Mouse (Mus musculus) forebrain, embryonic 10.5 days (tissue): ENCODE results near the gene Gsn. TPM values are rescaled to one million over a fixed set of nuclear protein-coding genes. Genes with fewer than 3 reads are reported as not detected.

Experiments used
- DNase-seq: peaks from one replicate; pipeline ENCODE4 v3.0.0-alpha.2; 2017; ENCODE audit warnings: low spot score; ENCODE audit errors: extremely low spot score
- H3K27ac ChIP-seq: fragments of 300-500 bp; sonication (generic); 2 replicates; pipeline ENCODE4 v1.5.1; 2016; ENCODE audit warnings: mild to moderate bottlenecking
- H3K27me3 ChIP-seq: fragments of 300-500 bp; sonication (generic); 2 replicates; pipeline ENCODE4 v1.6.1; 2016; ENCODE audit warnings: mild to moderate bottlenecking; ENCODE audit not compliant: poor library complexity, severe bottlenecking
- H3K36me3 ChIP-seq: fragments of 300-500 bp; sonication (generic); replicated peaks from 2 replicates; pipeline ENCODE4 v1.6.1; 2016; ENCODE audit warnings: mild to moderate bottlenecking, moderate library complexity
- H3K4me1 ChIP-seq: fragments of 300-500 bp; sonication (generic); 2 replicates; pipeline ENCODE4 v1.6.1; 2016
- H3K4me3 ChIP-seq: fragments of 300-500 bp; sonication (generic); 2 replicates; pipeline ENCODE4 v1.5.1; 2016; ENCODE audit warnings: mild to moderate bottlenecking, moderate library complexity
- H3K9me3 ChIP-seq: fragments of 300-500 bp; sonication (generic); 2 replicates; pipeline ENCODE4 v1.6.1; 2016; ENCODE audit warnings: mild to moderate bottlenecking, moderate library complexity
- WGBS: fragments of 180-500 bp; shearing (Covaris S2); methylation state at CpG from one replicate; pipeline ENCODE4 v1.1.7; 2016; 5-methylcytosine and 5-hydroxymethylcytosine counted together
- polyA plus RNA-seq: library from polyadenylated mRNA; unstranded; fragments of >200 nt; fragmentation: Nextera tagmentation; extraction: Ambion mirVana; gene quantifications from 2 replicates; pipeline ENCODE4 v1.2.1, GENCODE M21; 2016

The Gsn gene
- polyA plus RNA-seq, 1 experiment from 2014 or later: 15.5 TPM

DNA sequence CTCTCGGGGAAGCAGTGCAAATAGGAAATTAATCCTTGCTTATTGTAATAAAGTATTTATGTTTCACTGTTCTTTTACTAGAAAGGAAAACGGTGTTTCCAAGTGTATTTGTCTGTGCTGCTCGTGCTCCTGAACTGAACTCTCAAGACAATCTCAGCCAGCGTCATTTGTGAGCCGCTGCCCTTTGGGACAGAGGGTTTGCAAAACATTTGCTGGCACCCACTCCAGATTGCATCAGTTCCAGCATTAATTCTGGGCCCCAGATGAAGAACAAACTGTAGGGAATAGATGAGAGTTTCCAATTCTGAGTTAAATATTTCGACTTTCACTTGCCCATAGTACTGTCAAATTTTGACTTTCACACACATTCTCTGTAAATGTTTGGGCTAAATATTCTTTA, 82.5 kb downstream of the Gsn start:
- H3K36me3 ChIP-seq: no peaks in the 10 kb centered on the region
- H3K4me3 ChIP-seq: no peak overlapping the region
- peaks cover 22% of the 10 kb centered on the region for H3K27me3 ChIP-seq
- no peak overlapping the region for H3K27ac ChIP-seq
- no peak for DNase-seq
- H3K9me3 ChIP-seq: no peaks in the 10 kb centered on the region
- peaks cover 25% of the 10 kb centered on the region for H3K4me1 ChIP-seq
- WGBS: 89% methylated on average over 6 of the region's 6 CpGs

GRCm38 (mm10) chr2:35342605-35343004, 86.4 kb downstream of the Gsn start:
- H3K4me1 ChIP-seq: peaks cover 1% of the 10 kb centered on the region; the same call in 1 of the 2 replicates
- H3K27me3 ChIP-seq: no peaks in the 10 kb centered on the region
- no peak overlapping the region for H3K27ac ChIP-seq
- WGBS: 89% methylated on average over 3 of the region's 3 CpGs
- H3K9me3 ChIP-seq: no peaks in the 10 kb centered on the region
- no peak overlapping the region for H3K4me3 ChIP-seq
- no peak for DNase-seq
- H3K36me3 ChIP-seq: no peaks in the 10 kb centered on the region

- Histone ChIP-seq H3K4me1 (no peaks in the 10 kb centered on the region), H3K27me3 (no peaks in the 10 kb centered on the region), H3K36me3 (no peaks in the 10 kb centered on the region), H3K9me3 (no peaks in the 10 kb centered on the region), H3K4me3 (no peak overlapping the region), H3K27ac (no peak overlapping the region)
- 83% methylated on average over 2 of the region's 2 CpGs for WGBS
- no peak for DNase-seq
These were observed 89.8 kb downstream of the Gsn start for GRCm38 (mm10) chr2:35345984-35346383.

DNA sequence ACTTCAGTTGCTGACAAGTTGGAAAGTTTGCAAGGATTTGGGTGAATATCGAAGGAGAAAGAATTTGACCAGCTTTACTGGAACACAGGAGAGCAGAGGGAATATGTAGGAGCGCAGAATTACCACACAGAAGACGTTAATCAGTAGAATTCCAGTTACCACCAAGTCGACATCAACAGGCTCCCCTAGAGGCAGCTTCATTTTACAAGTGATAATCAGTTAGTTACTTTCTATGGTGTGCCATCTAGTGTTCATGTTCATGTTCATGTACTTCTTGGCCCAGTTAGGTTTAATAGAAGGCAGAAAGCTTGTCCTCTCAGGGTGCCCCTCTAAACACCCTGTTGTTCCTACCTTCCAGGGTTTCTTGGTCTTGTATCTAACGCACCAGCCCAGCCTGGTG, 93.0 kb downstream of the Gsn start:
- Histone ChIP-seq H3K4me1 (no peaks in the 10 kb centered on the region), H3K27ac (no peak overlapping the region), H3K27me3 (no peaks in the 10 kb centered on the region), H3K36me3 (no peaks in the 10 kb centered on the region), H3K9me3 (no peaks in the 10 kb centered on the region), H3K4me3 (no peak overlapping the region)
- no peak for DNase-seq
- WGBS: 71% methylated on average over 5 of the region's 5 CpGs

Other genes with a start within 250 kb of the Gsn start
- 0.42 and 1.1 TPM in 2 replicates for gene Hc, start 194.9 kb upstream of the Gsn start, polyA plus RNA-seq
- gene AI182371, start 154.8 kb upstream of the Gsn start, polyA plus RNA-seq: 0.14 and 0.19 TPM in 2 replicates
- gene Cntrl, start 146.9 kb upstream of the Gsn start, polyA plus RNA-seq: 29.5 and 29.9 TPM in 2 replicates
- gene Rab14, start 55.3 kb upstream of the Gsn start, polyA plus RNA-seq: 254 and 258 TPM in 2 replicates
- gene Stom, start 80.6 kb downstream of the Gsn start, polyA plus RNA-seq: 10.1 and 10.5 TPM in 2 replicates
- not detected in 2 replicates for gene 4930568D16Rik, start 111.3 kb downstream of the Gsn start, polyA plus RNA-seq
- gene 4930402F06Rik, start 140.8 kb downstream of the Gsn start, polyA plus RNA-seq: not detected in 2 replicates
- gene Ggta1, start 206.9 kb downstream of the Gsn start, polyA plus RNA-seq: 6.4 TPM in 2 replicates